Mouse (Mus musculus) forebrain, embryonic 11.5 days (tissue): ENCODE measurements around the gene Sirpb1a. TPM values are rescaled to one million over a fixed set of nuclear protein-coding genes. Genes with fewer than 3 reads are reported as not detected.

Experiments used
- ATAC-seq: fragments of 200-750 bp; cut with Nextera tagmentation; replicated peaks from 2 replicates; pipeline ENCODE4 v1.8.0; 2017; ENCODE audit warnings: moderate TSS enrichment; ENCODE audit not compliant: low FRiP score
- DNase-seq: peaks from one replicate; pipeline ENCODE4 v3.0.0-alpha.2; 2017; ENCODE audit warnings: low spot score
- H3K27ac ChIP-seq: fragments of 300-500 bp; sonication (generic); 2 replicates; pipeline ENCODE4 v1.5.1; 2014; ENCODE audit warnings: low read depth, low read length
- H3K27me3 ChIP-seq: fragments of 300-500 bp; sonication (generic); 2 replicates; pipeline ENCODE4 v1.6.1; 2014; ENCODE audit warnings: mild to moderate bottlenecking, low read length, mixed read lengths; ENCODE audit not compliant: control insufficient read depth, insufficient read depth
- H3K36me3 ChIP-seq: fragments of 300-500 bp; sonication (generic); 2 replicates; pipeline ENCODE4 v1.6.1; 2014; ENCODE audit warnings: mild to moderate bottlenecking, low read length, moderate library complexity, mixed read lengths; ENCODE audit not compliant: control insufficient read depth, insufficient read depth
- H3K4me1 ChIP-seq: fragments of 300-500 bp; sonication (generic); replicated peaks from 2 replicates; pipeline ENCODE4 v1.6.1; 2014; ENCODE audit warnings: low read length, mixed read lengths; ENCODE audit not compliant: control insufficient read depth, insufficient read depth
- H3K4me2 ChIP-seq: fragments of 300-500 bp; sonication (generic); 2 replicates; pipeline ENCODE4 v1.6.1; 2014; ENCODE audit warnings: low read depth, mild to moderate bottlenecking, low read length, moderate library complexity, mixed read lengths; ENCODE audit not compliant: severe bottlenecking
- H3K4me3 ChIP-seq: fragments of 300-500 bp; sonication (generic); 2 replicates; pipeline ENCODE4 v1.5.1; 2014; ENCODE audit warnings: low read depth, low read length
- H3K9ac ChIP-seq: fragments of 300-500 bp; sonication (generic); 2 replicates; pipeline ENCODE4 v1.6.1; 2014; ENCODE audit warnings: low read length
- H3K9me3 ChIP-seq: fragments of 300-500 bp; sonication (generic); 2 replicates; pipeline ENCODE4 v1.6.1; 2016; ENCODE audit warnings: low read length, mixed read lengths; ENCODE audit not compliant: control insufficient read depth
- WGBS: fragments of 180-500 bp; shearing (Covaris S2); extraction: QIAGEN DNeasy Blood & Tissue Kit; methylation state at CpG from one replicate; pipeline ENCODE4 v1.1.7; 2014; 5-methylcytosine and 5-hydroxymethylcytosine counted together
- polyA plus RNA-seq: library from polyadenylated mRNA; unstranded; fragments of >200 nt; fragmentation: Nextera tagmentation; extraction: Ambion mirVana; gene quantifications from 2 replicates; pipeline ENCODE4 v1.2.1, GENCODE M21; 2014

Sirpb1a gene
- polyA plus RNA-seq, 1 experiment from 2014 or later: not detected

DNA sequence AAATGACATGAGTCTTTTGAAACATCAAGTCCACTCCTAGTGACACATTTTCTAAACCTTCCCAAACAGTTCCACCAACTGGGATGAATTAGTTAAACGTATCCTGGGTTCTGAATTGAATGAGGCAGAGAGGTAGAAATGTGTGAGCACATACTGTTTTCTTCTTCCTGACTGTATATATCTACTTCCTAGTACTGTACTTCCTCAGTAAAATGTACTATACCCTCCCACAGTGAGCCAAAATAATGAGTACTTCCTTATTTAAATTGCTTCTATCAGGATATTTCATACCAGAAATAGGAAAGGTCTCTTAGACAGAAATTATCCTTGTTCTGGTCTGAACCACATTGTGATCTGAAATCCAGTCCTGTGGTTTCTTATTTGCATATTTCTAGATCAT is 86.0 kb downstream of the Sirpb1a start:
- no peaks in the 10 kb centered on the region for H3K36me3 ChIP-seq
- no peaks in the 10 kb centered on the region for H3K27me3 ChIP-seq
- H3K4me2 ChIP-seq: no peak overlapping the region
- DNase-seq: no peak
- no peaks in the 10 kb centered on the region for H3K9me3 ChIP-seq
- WGBS: 77% methylated on average over 1 of the region's 1 CpGs
- H3K27ac ChIP-seq: no peak overlapping the region
- H3K9ac ChIP-seq: no peak overlapping the region
- no peak overlapping the region for H3K4me3 ChIP-seq
- ATAC-seq: no peak
- H3K4me1 ChIP-seq: no peaks in the 10 kb centered on the region

DNA sequence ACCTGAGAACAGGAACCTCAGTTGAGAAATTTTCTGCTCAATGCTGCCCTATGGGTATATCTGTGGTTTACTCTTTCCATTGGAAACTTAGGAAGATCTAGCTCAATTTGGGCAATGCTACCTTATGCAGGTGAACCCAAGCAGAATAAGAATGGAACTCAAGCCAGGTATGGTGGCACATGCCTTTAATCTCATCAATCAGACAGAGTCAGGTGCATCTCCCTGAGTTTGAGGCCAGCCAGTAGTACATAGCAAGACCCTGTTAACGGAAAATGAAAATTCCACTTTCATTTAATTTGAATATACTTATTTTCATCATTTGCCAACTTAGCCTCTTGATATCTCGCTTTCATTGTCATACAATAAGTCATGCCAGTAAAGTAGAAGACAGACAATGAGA is 92.1 kb downstream of the Sirpb1a start:
- Histone ChIP-seq H3K9ac (no peak overlapping the region), H3K4me2 (no peak overlapping the region), H3K4me3 (no peak overlapping the region), H3K36me3 (no peaks in the 10 kb centered on the region), H3K4me1 (no peaks in the 10 kb centered on the region), H3K9me3 (no peaks in the 10 kb centered on the region), H3K27me3 (no peaks in the 10 kb centered on the region), H3K27ac (no peak overlapping the region)
- DNase-seq (no peak), ATAC-seq (0 out of 2 replicates have a peak, but pooled peaks have one; percentile 10)
- WGBS: 76% methylated on average over 2 of the region's 2 CpGs

- Histone ChIP-seq H3K4me3 (no peak within 1 kb of the TSS), H3K27ac (no peak within 1 kb of the TSS), H3K27me3 (no peaks in the 10 kb centered on the region), H3K4me1 (no peaks in the 10 kb centered on the region), H3K36me3 (no peaks in the 10 kb centered on the region), H3K9ac (no peak within 1 kb of the TSS), H3K4me2 (no peak within 1 kb of the TSS), H3K9me3 (no peaks in the 10 kb centered on the region)
- 87% methylated on average over 3 of the region's 3 CpGs for WGBS
- ATAC-seq (no peak; the same call in 1 of the 2 replicates), DNase-seq (no peak)
Measured at GRCm38 (mm10) chr3:15332063-15332462, 94.3 kb downstream of the Sirpb1a start, which contains the start of gene Gm9733. Gm9733 (minus strand) TSS chr3:15332302.

GRCm38 (mm10) chr3:15331545-15331944 is 94.8 kb downstream of the Sirpb1a start:
- Histone ChIP-seq H3K4me1 (no peaks in the 10 kb centered on the region), H3K4me3 (no peak overlapping the region), H3K9me3 (no peaks in the 10 kb centered on the region), H3K9ac (no peak overlapping the region), H3K27me3 (no peaks in the 10 kb centered on the region), H3K27ac (no peak overlapping the region), H3K4me2 (no peak overlapping the region), H3K36me3 (no peaks in the 10 kb centered on the region)
- 67% methylated on average over 3 of the region's 3 CpGs for WGBS
- DNase-seq (no peak), ATAC-seq (no peak)

DNA sequence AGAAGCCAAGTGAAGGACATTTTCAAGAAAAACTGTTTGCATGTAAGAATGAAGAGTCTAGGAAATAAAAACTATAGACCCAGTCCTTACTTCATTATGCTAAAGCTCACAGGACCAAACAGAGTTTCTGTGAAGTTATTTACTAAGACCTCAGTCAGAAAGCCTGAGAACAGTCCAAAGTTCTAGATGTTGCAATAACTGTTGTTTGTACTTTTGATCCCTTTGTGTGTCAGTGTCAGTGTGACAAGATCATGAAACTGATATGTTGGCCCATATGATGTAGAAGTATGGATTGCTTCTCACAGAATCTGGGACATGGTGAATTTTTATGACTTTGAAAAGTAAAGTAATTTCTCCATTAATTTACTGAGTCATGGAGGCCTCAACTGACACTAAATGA is 96.8 kb downstream of the Sirpb1a start:
- Histone ChIP-seq H3K4me2 (no peak overlapping the region), H3K4me1 (no peaks in the 10 kb centered on the region), H3K9me3 (no peaks in the 10 kb centered on the region), H3K4me3 (no peak overlapping the region), H3K27ac (no peak overlapping the region), H3K27me3 (no peaks in the 10 kb centered on the region), H3K9ac (no peak overlapping the region), H3K36me3 (no peaks in the 10 kb centered on the region)
- ATAC-seq (no peak), DNase-seq (no peak)

Other genes with a start within 250 kb of the Sirpb1a start
- gene Gm9733, start 94.2 kb downstream of the Sirpb1a start, polyA plus RNA-seq: not detected in 2 replicates
- gene Sirpb1b, start 148.5 kb upstream of the Sirpb1a start, polyA plus RNA-seq: not detected in 2 replicates